Mouse (Mus musculus): ENCODE measurements around the gene Aldh3a2. TPM values are rescaled to one million over a fixed set of nuclear protein-coding genes. Genes with fewer than 3 reads are reported as not detected.

Aldh3a2 gene
- polyA plus RNA-seq, 1 experiment from 2014 or later, result 32.5 TPM

DNA sequence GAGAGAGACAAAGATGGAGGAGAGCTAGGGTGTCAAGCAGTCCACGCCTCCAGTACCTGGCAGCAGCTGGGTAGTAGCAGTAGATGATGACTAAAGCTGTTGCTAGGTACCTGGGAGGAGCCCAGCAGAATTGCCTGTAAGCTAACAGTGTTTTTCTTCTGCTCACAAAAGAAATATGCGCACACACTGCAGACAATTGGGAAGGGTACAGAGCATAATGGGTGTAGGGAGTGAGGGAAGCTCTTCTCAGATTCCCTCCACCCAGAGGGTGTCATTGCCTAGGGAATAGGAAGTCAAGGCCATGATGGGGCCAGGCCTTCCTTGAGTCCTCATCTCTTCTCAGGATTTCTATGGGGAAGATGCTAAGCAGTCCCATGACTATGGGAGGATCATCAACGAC, 51.3 kb downstream of the Aldh3a2 start:
- Histone ChIP-seq H3K9ac (ENCODE audit: low read depth, low read length) (no peak overlapping the region), H3K9me3 (ENCODE audit: control insufficient read depth, low read length) (no peaks in the 10 kb centered on the region), H3K27ac (ENCODE audit: low read depth, low read length) (no peak overlapping the region), H3K27me3 (ENCODE audit: control insufficient read depth, insufficient read depth, low read length) (peaks cover 14% of the 10 kb centered on the region; the same call in 1 of the 2 replicates), H3K4me1 (ENCODE audit: control insufficient read depth, insufficient read depth, low read length) (no peaks in the 10 kb centered on the region), H3K36me3 (ENCODE audit: control insufficient read depth, insufficient read depth, low read length) (no peaks in the 10 kb centered on the region), H3K4me3 (ENCODE audit: low read length) (no peak overlapping the region), H3K4me2 (replicated peaks; ENCODE audit: low read depth, low read length) (no peak overlapping the region)
- ATAC-seq (ENCODE audit: low FRiP score, low TSS enrichment), result no peak
- 71% methylated on average over 3 of the region's 3 CpGs for WGBS

DNA sequence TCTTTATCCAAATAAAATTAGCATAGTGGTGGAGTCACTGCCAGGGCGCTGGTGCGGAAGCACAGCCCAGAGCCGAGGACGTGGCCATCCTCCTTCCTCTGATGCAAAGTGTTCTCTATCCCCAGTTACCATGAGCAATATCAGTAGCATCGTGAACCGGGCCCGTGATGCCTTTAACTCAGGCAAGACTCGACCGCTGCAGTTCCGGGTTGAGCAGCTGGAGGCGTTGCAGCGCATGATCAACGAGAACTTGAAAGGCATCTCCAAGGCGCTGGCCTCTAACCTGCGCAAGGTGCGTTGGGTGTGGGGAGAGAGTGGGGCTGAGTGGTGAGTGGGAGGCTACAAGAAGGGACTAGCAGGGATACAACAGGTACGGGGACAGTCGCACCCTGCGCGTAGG, 55.2 kb downstream of the Aldh3a2 start:
- H3K27ac ChIP-seq (ENCODE audit: low read depth, low read length), result no peak overlapping the region

DNA sequence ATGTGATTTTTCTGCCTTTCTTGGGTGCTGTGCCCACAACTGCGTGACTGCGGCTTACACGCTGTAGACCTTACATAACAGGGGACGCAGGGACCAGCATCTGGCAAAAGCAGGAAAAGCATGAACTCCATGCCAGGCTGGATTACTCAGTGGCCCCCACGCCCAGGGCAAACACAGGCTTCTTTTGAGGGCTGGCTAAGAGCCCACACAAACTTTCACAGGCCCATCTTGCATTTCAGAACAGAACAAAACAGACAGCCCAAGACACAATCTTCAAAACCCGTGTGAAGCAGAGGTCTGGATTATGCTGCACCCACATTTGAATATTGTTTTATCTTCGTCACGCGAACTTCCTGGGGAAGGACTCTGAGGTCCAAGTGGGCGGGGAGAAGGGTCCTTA, 58.9 kb downstream of the Aldh3a2 start:
- H3K9ac ChIP-seq (ENCODE audit: low read depth, low read length), result no peak overlapping the region
- WGBS, result 80% methylated on average over 10 of the region's 10 CpGs
- H3K4me3 ChIP-seq (ENCODE audit: low read length), result no peak overlapping the region
- ATAC-seq (ENCODE audit: low FRiP score, low TSS enrichment), result no peak
- H3K9me3 ChIP-seq (ENCODE audit: control insufficient read depth, low read length), result no peaks in the 10 kb centered on the region
- no peaks in the 10 kb centered on the region for H3K4me1 ChIP-seq (ENCODE audit: control insufficient read depth, insufficient read depth, low read length)
- H3K4me2 ChIP-seq (replicated peaks; ENCODE audit: low read depth, low read length), result no peak overlapping the region
- peaks cover 14% of the 10 kb centered on the region; the same call in 1 of the 2 replicates for H3K27me3 ChIP-seq (ENCODE audit: control insufficient read depth, insufficient read depth, low read length)
- H3K27ac ChIP-seq (ENCODE audit: low read depth, low read length), result no peak overlapping the region
- no peaks in the 10 kb centered on the region for H3K36me3 ChIP-seq (ENCODE audit: control insufficient read depth, insufficient read depth, low read length)

More for the DNA sequence above, 55.2 kb downstream of the Aldh3a2 start:
- Histone ChIP-seq H3K4me1 (ENCODE audit: control insufficient read depth, insufficient read depth, low read length) (no peaks in the 10 kb centered on the region), H3K36me3 (ENCODE audit: control insufficient read depth, insufficient read depth, low read length) (no peaks in the 10 kb centered on the region), H3K4me2 (replicated peaks; ENCODE audit: low read depth, low read length) (no peak overlapping the region), H3K9me3 (ENCODE audit: control insufficient read depth, low read length) (no peaks in the 10 kb centered on the region), H3K27me3 (ENCODE audit: control insufficient read depth, insufficient read depth, low read length) (peaks cover 14% of the 10 kb centered on the region; the same call in 1 of the 2 replicates), H3K4me3 (ENCODE audit: low read length) (no peak overlapping the region), H3K9ac (ENCODE audit: low read depth, low read length) (no peak overlapping the region)
- 41% methylated on average over 20 of the region's 20 CpGs for WGBS
- no peak for ATAC-seq (ENCODE audit: low FRiP score, low TSS enrichment)

DNA sequence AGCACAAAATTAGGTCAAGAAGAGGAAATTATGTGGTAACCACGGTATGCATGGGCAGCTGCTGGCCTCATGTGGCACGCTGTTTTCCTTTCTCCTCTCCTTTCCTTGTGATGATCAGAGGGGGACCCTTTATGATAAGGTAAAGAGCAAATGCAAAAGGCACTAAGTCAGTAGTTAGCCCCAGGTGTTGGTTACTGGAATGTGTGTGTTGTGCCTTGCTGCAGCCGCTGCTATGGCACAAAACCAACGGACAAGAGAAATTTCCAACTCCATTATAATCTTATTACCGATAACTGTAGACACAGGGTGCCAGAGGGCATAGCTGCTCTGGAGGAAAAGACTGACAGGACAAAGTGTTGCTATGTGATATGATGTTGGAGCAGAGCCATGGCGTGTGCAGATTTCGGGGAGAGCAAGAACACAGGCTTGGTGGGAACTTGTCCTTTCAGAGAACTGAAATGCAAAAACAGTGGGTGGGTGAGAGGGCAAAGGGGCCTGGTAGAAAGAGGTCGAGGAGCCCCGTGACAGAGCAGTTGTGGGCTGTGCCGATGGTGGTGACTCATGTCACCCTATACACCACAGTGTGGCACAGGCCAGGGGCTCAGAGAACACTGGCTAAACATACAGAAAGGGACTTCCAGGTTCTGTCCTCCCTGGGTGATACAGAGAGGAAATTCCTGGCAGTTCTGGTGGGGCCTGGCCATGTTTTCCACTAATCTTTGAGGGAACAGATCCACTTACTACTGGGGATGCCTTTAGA, 59.6 kb downstream of the Aldh3a2 start, which contains the start of gene Aldh3a1:
Gene Aldh3a1 (plus strand): TSS at position 51 of the 760 bp plus-strand sequence.
- peaks cover 10% of the 10 kb centered on the region; the same call in 1 of the 2 replicates for H3K27me3 ChIP-seq (ENCODE audit: control insufficient read depth, insufficient read depth, low read length)
- no peaks in the 10 kb centered on the region for H3K36me3 ChIP-seq (ENCODE audit: control insufficient read depth, insufficient read depth, low read length)
- no peaks in the 10 kb centered on the region for H3K4me1 ChIP-seq (ENCODE audit: control insufficient read depth, insufficient read depth, low read length)
- H3K4me2 ChIP-seq (replicated peaks; ENCODE audit: low read depth, low read length), result no peak within 1 kb of the TSS
- no peak within 1 kb of the TSS for H3K27ac ChIP-seq (ENCODE audit: low read depth, low read length)
- WGBS, result 60% methylated on average over 10 of the region's 10 CpGs
- no peak within 1 kb of the TSS for H3K4me3 ChIP-seq (ENCODE audit: low read length)
- no peak for ATAC-seq (ENCODE audit: low FRiP score, low TSS enrichment)
- no peak within 1 kb of the TSS for H3K9ac ChIP-seq (ENCODE audit: low read depth, low read length)
- H3K9me3 ChIP-seq (ENCODE audit: control insufficient read depth, low read length), result no peaks in the 10 kb centered on the region

DNA sequence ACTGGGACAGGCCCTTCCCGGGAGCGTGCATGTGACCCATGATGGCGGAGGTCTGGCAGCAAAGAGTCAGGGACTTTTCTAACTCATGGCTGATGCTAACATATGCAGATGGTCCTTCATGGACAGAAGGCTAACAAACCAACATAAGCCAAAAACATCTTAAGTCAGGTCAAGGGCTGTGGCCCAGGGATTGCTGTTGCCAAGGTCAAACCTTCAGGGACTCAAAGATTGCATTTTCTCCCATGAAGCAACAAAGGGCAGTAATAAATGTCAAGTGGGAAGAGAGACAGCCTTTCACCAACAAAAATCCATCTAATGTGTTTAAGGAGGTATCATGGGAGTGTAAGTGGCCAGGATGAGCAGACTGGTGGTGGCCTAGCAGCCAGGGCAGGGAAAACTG, 61.1 kb downstream of the Aldh3a2 start:
- no peak overlapping the region for H3K9ac ChIP-seq (ENCODE audit: low read depth, low read length)
- no peaks in the 10 kb centered on the region for H3K4me1 ChIP-seq (ENCODE audit: control insufficient read depth, insufficient read depth, low read length)
- H3K36me3 ChIP-seq (ENCODE audit: control insufficient read depth, insufficient read depth, low read length), result no peaks in the 10 kb centered on the region
- no peak overlapping the region for H3K27ac ChIP-seq (ENCODE audit: low read depth, low read length)
- WGBS, result 89% methylated on average over 3 of the region's 3 CpGs
- ATAC-seq (ENCODE audit: low FRiP score, low TSS enrichment), result no peak
- no peak overlapping the region for H3K4me2 ChIP-seq (replicated peaks; ENCODE audit: low read depth, low read length)
- H3K4me3 ChIP-seq (ENCODE audit: low read length), result no peak overlapping the region
- no peaks in the 10 kb centered on the region for H3K9me3 ChIP-seq (ENCODE audit: control insufficient read depth, low read length)
- no peaks in the 10 kb centered on the region for H3K27me3 ChIP-seq (ENCODE audit: control insufficient read depth, insufficient read depth, low read length)

DNA sequence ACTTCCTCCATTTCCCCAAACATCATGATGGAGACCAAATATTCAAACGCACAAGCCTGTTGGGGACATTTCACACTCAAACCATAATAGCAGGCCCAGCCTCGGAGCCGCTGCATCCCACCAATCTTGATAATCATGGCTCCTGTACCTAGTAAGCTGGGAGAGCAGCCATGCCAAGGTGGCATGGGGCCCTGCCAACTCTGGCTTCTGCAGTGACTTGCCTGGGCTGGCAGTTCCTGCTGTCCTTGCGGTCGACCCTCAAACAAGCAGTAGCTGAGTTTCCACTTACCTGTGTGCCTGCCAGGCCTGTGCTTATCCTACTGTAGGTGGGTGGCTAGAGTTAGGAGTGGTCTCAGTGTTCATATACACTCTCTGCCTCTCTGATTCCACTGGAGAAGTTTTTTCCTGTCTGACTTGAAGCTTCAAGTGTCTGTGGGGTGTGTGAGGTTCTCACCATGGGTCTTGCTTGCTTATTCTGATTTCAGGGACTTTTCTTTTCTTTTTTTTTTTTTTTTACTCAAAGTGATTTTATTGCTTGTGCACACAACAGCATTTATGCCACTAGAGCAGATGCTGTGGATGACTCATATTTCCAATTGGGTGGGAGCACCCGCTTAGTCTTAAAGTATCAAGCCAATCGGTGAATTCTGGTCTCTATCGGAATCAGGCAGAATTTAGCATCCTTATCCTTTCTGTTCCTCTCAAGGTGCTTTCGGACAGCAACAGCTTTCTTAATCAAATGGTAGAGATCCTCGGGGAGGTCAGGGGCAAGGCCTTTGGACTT, 61.9 kb downstream of the Aldh3a2 start:
- no peaks in the 10 kb centered on the region for H3K4me1 ChIP-seq (ENCODE audit: control insufficient read depth, insufficient read depth, low read length)
- ATAC-seq (ENCODE audit: low FRiP score, low TSS enrichment), result no peak
- no peaks in the 10 kb centered on the region for H3K9me3 ChIP-seq (ENCODE audit: control insufficient read depth, low read length)
- no peaks in the 10 kb centered on the region for H3K27me3 ChIP-seq (ENCODE audit: control insufficient read depth, insufficient read depth, low read length)
- no peaks in the 10 kb centered on the region for H3K36me3 ChIP-seq (ENCODE audit: control insufficient read depth, insufficient read depth, low read length)
- H3K4me3 ChIP-seq (ENCODE audit: low read length), result no peak overlapping the region
- WGBS, result 91% methylated on average over 9 of the region's 10 CpGs
- no peak overlapping the region for H3K4me2 ChIP-seq (replicated peaks; ENCODE audit: low read depth, low read length)
- no peak overlapping the region for H3K9ac ChIP-seq (ENCODE audit: low read depth, low read length)
- no peak overlapping the region for H3K27ac ChIP-seq (ENCODE audit: low read depth, low read length)

DNA sequence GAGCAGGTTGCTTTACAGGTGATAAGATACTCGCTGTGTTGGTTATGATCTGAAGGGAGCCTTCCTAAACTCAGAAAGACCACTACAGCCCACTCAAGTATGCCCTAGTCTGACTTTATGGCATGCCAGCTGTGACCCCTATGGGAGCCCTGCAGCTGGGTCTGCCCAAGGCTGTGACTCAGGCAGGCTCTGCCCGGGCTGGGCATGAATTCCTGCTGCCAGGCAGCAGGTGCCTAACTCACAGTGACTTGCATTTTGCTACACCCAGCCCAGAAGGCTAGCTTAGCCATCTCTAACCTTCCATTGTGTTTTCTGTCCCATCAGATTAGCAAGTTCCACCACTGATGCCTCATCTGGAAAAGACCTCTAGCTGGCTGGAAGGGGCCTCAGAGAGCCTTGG, 64.5 kb downstream of the Aldh3a2 start:
- no peak for ATAC-seq (ENCODE audit: low FRiP score, low TSS enrichment)
- no peaks in the 10 kb centered on the region for H3K4me1 ChIP-seq (ENCODE audit: control insufficient read depth, insufficient read depth, low read length)
- no peak overlapping the region for H3K9ac ChIP-seq (ENCODE audit: low read depth, low read length)
- H3K9me3 ChIP-seq (ENCODE audit: control insufficient read depth, low read length), result no peaks in the 10 kb centered on the region
- 74% methylated on average over 2 of the region's 2 CpGs for WGBS
- no peaks in the 10 kb centered on the region for H3K36me3 ChIP-seq (ENCODE audit: control insufficient read depth, insufficient read depth, low read length)
- H3K27ac ChIP-seq (ENCODE audit: low read depth, low read length), result no peak overlapping the region
- H3K4me2 ChIP-seq (replicated peaks; ENCODE audit: low read depth, low read length), result no peak overlapping the region
- no peaks in the 10 kb centered on the region for H3K27me3 ChIP-seq (ENCODE audit: control insufficient read depth, insufficient read depth, low read length)
- H3K4me3 ChIP-seq (ENCODE audit: low read length), result no peak overlapping the region

DNA sequence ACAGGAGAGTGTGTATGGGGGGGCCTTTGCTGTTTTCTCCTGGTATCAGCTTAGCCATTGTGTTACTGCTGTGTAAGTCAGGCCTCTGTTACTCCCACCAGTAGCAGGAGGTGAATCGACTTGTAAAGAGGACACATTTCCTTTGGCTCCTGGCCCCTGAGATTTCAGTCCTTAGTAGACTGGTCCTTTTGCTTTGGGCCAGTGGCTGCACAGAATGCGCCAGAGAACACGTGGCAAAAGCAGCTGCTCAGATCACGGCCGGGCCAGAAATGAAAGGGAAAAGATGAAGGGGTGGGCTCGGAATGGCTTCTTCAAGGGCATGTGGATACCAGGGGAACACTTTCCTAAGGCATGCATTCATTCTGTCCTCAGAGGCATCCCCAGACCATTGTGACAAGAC, 65.1 kb downstream of the Aldh3a2 start:
- no peak overlapping the region for H3K4me2 ChIP-seq (replicated peaks; ENCODE audit: low read depth, low read length)
- no peak overlapping the region for H3K9ac ChIP-seq (ENCODE audit: low read depth, low read length)
- H3K4me1 ChIP-seq (ENCODE audit: control insufficient read depth, insufficient read depth, low read length), result no peaks in the 10 kb centered on the region
- ATAC-seq (ENCODE audit: low FRiP score, low TSS enrichment), result no peak
- H3K27ac ChIP-seq (ENCODE audit: low read depth, low read length), result no peak overlapping the region
- no peaks in the 10 kb centered on the region for H3K27me3 ChIP-seq (ENCODE audit: control insufficient read depth, insufficient read depth, low read length)
- no peak overlapping the region for H3K4me3 ChIP-seq (ENCODE audit: low read length)
- H3K36me3 ChIP-seq (ENCODE audit: control insufficient read depth, insufficient read depth, low read length), result no peaks in the 10 kb centered on the region
- WGBS, result 72% methylated on average over 6 of the region's 6 CpGs
- no peaks in the 10 kb centered on the region for H3K9me3 ChIP-seq (ENCODE audit: control insufficient read depth, low read length)

Data from kidney, embryonic 14.5 days (tissue).